Mouse (Mus musculus) liver, embryonic 13.5 days (tissue): ENCODE data around the gene Vmn1r173. TPM values are rescaled to one million over a fixed set of nuclear protein-coding genes. Genes with fewer than 3 reads are reported as not detected.
"Not testable (repeated sequence)": the region's sequence is repeated elsewhere in the genome, so short reads cannot be mapped to it uniquely, and the experiment has no call there.

Source experiments
- ATAC-seq: fragments of 200-750 bp; cut with Nextera tagmentation; 2 replicates; pipeline ENCODE4 v1.8.0; 2017; ENCODE audit warnings: low read depth, mild to moderate bottlenecking, moderate number of reproducible peaks, moderate library complexity
- DNase-seq: peaks from one replicate; pipeline ENCODE4 v3.0.0; 2022
- H3K27ac ChIP-seq: fragments of 300-500 bp; sonication (generic); 2 replicates; pipeline ENCODE4 v1.5.1; 2015; ENCODE audit warnings: moderate library complexity, mild to moderate bottlenecking, inconsistent platforms
- H3K27me3 ChIP-seq: fragments of 300-500 bp; sonication (generic); 2 replicates; pipeline ENCODE4 v1.6.1; 2015; ENCODE audit warnings: mild to moderate bottlenecking, inconsistent platforms
- H3K36me3 ChIP-seq: fragments of 300-500 bp; sonication (generic); 2 replicates; pipeline ENCODE4 v1.6.1; 2015; ENCODE audit warnings: mild to moderate bottlenecking, inconsistent platforms
- H3K4me1 ChIP-seq: fragments of 300-500 bp; sonication (generic); replicated peaks from 2 replicates; pipeline ENCODE4 v1.6.1; 2015; ENCODE audit warnings: inconsistent platforms
- H3K4me2 ChIP-seq: fragments of 300-500 bp; sonication (generic); 2 replicates; pipeline ENCODE4 v1.6.1; 2015; ENCODE audit warnings: inconsistent platforms, mild to moderate bottlenecking, moderate library complexity
- H3K4me3 ChIP-seq: fragments of 300-500 bp; sonication (generic); replicated peaks from 2 replicates; pipeline ENCODE4 v1.5.1; 2015; ENCODE audit warnings: mild to moderate bottlenecking, inconsistent platforms
- H3K9ac ChIP-seq: fragments of 300-500 bp; sonication (generic); 2 replicates; pipeline ENCODE4 v1.6.1; 2015; ENCODE audit warnings: mild to moderate bottlenecking, inconsistent platforms
- H3K9me3 ChIP-seq: fragments of 300-500 bp; sonication (generic); replicated peaks from 2 replicates; pipeline ENCODE4 v1.6.1; 2016; ENCODE audit warnings: inconsistent platforms
- WGBS: fragments of 180-500 bp; shearing (Covaris S2); methylation state at CpG from one replicate; pipeline ENCODE4 v1.1.7; 2015; ENCODE audit not compliant: insufficient replicate concordance; 5-methylcytosine and 5-hydroxymethylcytosine counted together
- polyA plus RNA-seq: library from polyadenylated mRNA; unstranded; fragments of >200 nt; fragmentation: Nextera tagmentation; extraction: Ambion mirVana; gene quantifications from 2 replicates; pipeline ENCODE4 v1.2.1, GENCODE M21; 2015

The Vmn1r173 gene
- not detected in 2 replicates for polyA plus RNA-seq

- not testable (repeated sequence) for H3K9me3 ChIP-seq, H3K4me2 ChIP-seq, DNase-seq, H3K4me3 ChIP-seq, ATAC-seq, H3K36me3 ChIP-seq, H3K27ac ChIP-seq, H3K4me1 ChIP-seq, H3K9ac ChIP-seq, H3K27me3 ChIP-seq
- 21% methylated on average over 1 of the region's 1 CpGs for WGBS
Observed at GRCm38 (mm10) chr7:23700403-23700802, at the start of gene Vmn1r173. TSS of gene Vmn1r173 (plus strand) at chr7:23700703.

- Histone ChIP-seq H3K4me3 (no peak within 1 kb of the TSS), H3K4me2 (no peak within 1 kb of the TSS), H3K27me3 (no peaks in the 10 kb centered on the region), H3K27ac (no peak within 1 kb of the TSS), H3K4me1 (no peaks in the 10 kb centered on the region), H3K36me3 (no peaks in the 10 kb centered on the region), H3K9me3 (no peaks in the 10 kb centered on the region), H3K9ac (no peak within 1 kb of the TSS)
- DNase-seq (no peak), ATAC-seq (no peak)
- WGBS = 48% methylated on average over 2 of the region's 2 CpGs
Observed at GRCm38 (mm10) chr7:23658016-23658415, 42.5 kb upstream of the Vmn1r173 start, which contains the start of gene Vmn1r172. TSS of gene Vmn1r172 (plus strand) at chr7:23658316.

- not testable (repeated sequence) for H3K4me3 ChIP-seq, DNase-seq, H3K4me2 ChIP-seq, H3K27me3 ChIP-seq, H3K4me1 ChIP-seq, H3K9ac ChIP-seq, H3K9me3 ChIP-seq, H3K27ac ChIP-seq, ATAC-seq, H3K36me3 ChIP-seq
- 37% methylated on average over 1 of the region's 1 CpGs for WGBS
Observed at GRCm38 (mm10) chr7:23751970-23752369, 51.5 kb downstream of the Vmn1r173 start, which contains the start of gene Vmn1r174. TSS of gene Vmn1r174 (plus strand) at chr7:23752270.

Other genes starting within 250 kb of the Vmn1r173 start
- gene Vmn1r167, start 193.5 kb upstream of the Vmn1r173 start, polyA plus RNA-seq = not detected in 2 replicates
- gene Vmn1r168, start 161.0 kb upstream of the Vmn1r173 start, polyA plus RNA-seq = not detected in 2 replicates
- not detected in 2 replicates for gene Vmn1r169, start 125.2 kb upstream of the Vmn1r173 start, polyA plus RNA-seq
- gene Vmn1r170, start 94.5 kb upstream of the Vmn1r173 start, polyA plus RNA-seq = not detected in 2 replicates
- gene Vmn1r171, start 70.0 kb upstream of the Vmn1r173 start, polyA plus RNA-seq = not detected in 2 replicates
- not detected in 2 replicates for gene Vmn1r172, start 42.4 kb upstream of the Vmn1r173 start, polyA plus RNA-seq
- not detected in 2 replicates for gene Vmn1r174, start 51.6 kb downstream of the Vmn1r173 start, polyA plus RNA-seq
- gene Vmn1r175, start 109.9 kb downstream of the Vmn1r173 start, polyA plus RNA-seq = not detected in 2 replicates
- gene Vmn1r176, start 136.7 kb downstream of the Vmn1r173 start, polyA plus RNA-seq = not detected in 2 replicates
- not detected in 2 replicates for gene Vmn1r177, start 165.7 kb downstream of the Vmn1r173 start, polyA plus RNA-seq
- gene Vmn1r178, start 191.3 kb downstream of the Vmn1r173 start, polyA plus RNA-seq = not detected in 2 replicates
- not detected in 2 replicates for gene Vmn1r179, start 226.3 kb downstream of the Vmn1r173 start, polyA plus RNA-seq
- not detected in 2 replicates for gene Vmn1r180, start 249.9 kb downstream of the Vmn1r173 start, polyA plus RNA-seq